Mouse (Mus musculus) brain, embryonic 18.5 days (tissue): ENCODE data around the gene Gm19965.

Experiments
- DNase-seq: peaks from one replicate; pipeline ENCODE4 v3.0.0-alpha.2; 2012; ENCODE audit warnings: low read depth, low spot score

Gene Gm19965

DNA sequence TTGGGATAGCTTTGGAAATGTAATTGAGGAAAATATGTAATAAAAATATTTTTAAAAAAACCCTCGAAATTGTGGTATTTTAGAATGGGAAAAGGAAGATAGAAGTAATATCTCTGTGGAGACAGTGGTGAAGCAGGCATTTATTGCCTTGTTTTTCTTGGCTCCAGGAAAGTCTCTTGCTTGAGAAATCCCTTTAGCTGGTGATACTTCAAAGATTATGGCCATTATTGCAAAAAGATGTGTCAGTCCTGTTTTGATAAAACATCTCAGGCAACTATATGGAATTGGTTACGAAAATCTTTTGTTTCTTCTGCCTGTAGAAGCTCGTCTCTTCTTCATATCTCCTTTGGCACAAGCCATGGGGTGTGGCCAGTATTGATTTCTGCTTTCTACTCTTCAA, at the start of gene Gm19965:
Gm19965 (plus strand) TSS at position 301 of the 400 bp plus-strand sequence.
- DNase-seq: no peak

DNA sequence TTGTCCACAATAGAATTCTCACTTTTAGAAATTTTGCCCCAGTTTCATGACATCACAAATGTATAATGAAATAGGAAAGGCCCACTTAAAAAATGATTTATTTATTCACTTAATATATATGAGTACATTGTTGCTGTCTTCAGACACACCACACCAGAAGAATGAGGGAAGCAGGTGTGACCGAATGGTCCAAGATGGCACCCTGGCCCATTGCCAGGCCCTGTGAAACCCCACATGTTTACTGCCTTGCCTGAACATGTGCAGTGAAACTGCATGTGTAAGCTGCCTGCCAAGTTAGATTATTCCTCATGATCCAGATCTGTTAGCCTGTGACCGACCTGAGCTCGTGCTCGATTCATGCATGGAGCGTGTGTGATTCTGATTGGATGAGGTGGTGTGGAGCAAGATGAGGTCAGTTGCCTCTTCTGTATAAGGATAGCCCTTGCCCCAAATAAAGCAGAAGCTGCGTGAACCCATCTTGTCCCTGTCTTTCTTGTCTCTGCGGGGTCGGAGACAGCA, 20.3 kb upstream of the Gm19965 start:
- DNase-seq: no peak
